ENCODE assay signal across 16 mouse cellular contexts in genomic region chr12:33334511-33334910, GRCm38 (mm10).
DNase-seq lines count a peak whose midpoint lies in the region; ATAC-seq and TF ChIP-seq lines count a peak whose summit lies in the region.
"Had no signal": no experiment of that assay in that cellular context is flagged by ENCODE, and none has a peak within 500 bp of the region (broad histone marks: within the 10 kb centered on the region; RNA-seq: fewer than 3 reads in every experiment).

No protein-coding gene starts in this region.

- no peak overlapping the region for H3K4me3 ChIP-seq in midbrain, embryonic 16.5 days (ENCODE audit: low read depth, low read length)
- no peak overlapping the region for H3K4me3 ChIP-seq in midbrain, postnatal 0 days (ENCODE audit: low read depth, low read length)
- no peak overlapping the region for H3K4me3 ChIP-seq in liver, embryonic 12.5 days
- H3K4me3 ChIP-seq: embryonic facial prominence, embryonic 10.5 days; forebrain, embryonic 15.5 days; intestine, embryonic 15.5 days; neural tube, embryonic 12.5 days had no signal

- 92% methylated on average over 2 of the region's 2 CpGs for WGBS in midbrain, embryonic 16.5 days
- WGBS in midbrain, postnatal 0 days, result 100% methylated on average over 2 of the region's 2 CpGs
- 85% methylated on average over 2 of the region's 2 CpGs for WGBS in liver, embryonic 12.5 days (ENCODE audit: insufficient replicate concordance)

- no peak overlapping the region for H3K9ac ChIP-seq in midbrain, embryonic 16.5 days (ENCODE audit: low read depth, low read length)
- H3K9ac ChIP-seq in midbrain, postnatal 0 days (replicated peaks; ENCODE audit: low read length, poor library complexity, severe bottlenecking), result no peak overlapping the region
- H3K9ac ChIP-seq in liver, embryonic 12.5 days, result no peak overlapping the region
- H3K9ac ChIP-seq: forebrain, embryonic 15.5 days; intestine, embryonic 15.5 days; neural tube, embryonic 12.5 days had no signal

- peak; percentile 59 to 80 for DNase-seq in adrenal gland, adult (ENCODE audit: inconsistent age in 2 of 2, low spot score in 1 of 2)
- no peak for DNase-seq in adrenal gland, postnatal 4 days (ENCODE audit: low spot score in 2 of 2)
- no peak for DNase-seq in midbrain, postnatal 0 days (ENCODE audit: low spot score)
- DNase-seq in kidney, adult 9 months, result no peak

- H3K4me2 ChIP-seq in midbrain, embryonic 16.5 days (ENCODE audit: low read length), result no peak overlapping the region
- H3K4me2 ChIP-seq in midbrain, postnatal 0 days (ENCODE audit: low read depth, low read length, poor library complexity, severe bottlenecking), result no peak overlapping the region
- peak overlapping the region; percentile 52 for H3K4me2 ChIP-seq in liver, embryonic 12.5 days
- H3K4me2 ChIP-seq: forebrain, embryonic 15.5 days; heart, embryonic 11.5 days; intestine, embryonic 15.5 days; midbrain, embryonic 11.5 days; neural tube, embryonic 12.5 days had no signal

- 0 out of 2 replicates have a peak, but pooled peaks have one; percentile 10 for ATAC-seq in midbrain, embryonic 16.5 days
- ATAC-seq in midbrain, postnatal 0 days (ENCODE audit: low FRiP score), result no peak
- peak; percentile 34 for ATAC-seq in liver, embryonic 12.5 days
- no peak for ATAC-seq in erythroblast, adult 5-6 weeks (replicated peaks; ENCODE audit: low FRiP score, poor library complexity, severe bottlenecking)
- ATAC-seq in megakaryocyte, adult 5-6 weeks (ENCODE audit: poor library complexity, severe bottlenecking), result no peak

- H3K4me1 ChIP-seq in midbrain, embryonic 16.5 days (ENCODE audit: control insufficient read depth, insufficient read depth, low read length), result peaks cover 9% of the 10 kb centered on the region
- 0 out of 2 replicates have a peak, but pooled peaks cover 5% of the 10 kb centered on the region for H3K4me1 ChIP-seq in midbrain, postnatal 0 days (ENCODE audit: insufficient read depth, low read length)
- H3K4me1 ChIP-seq in liver, embryonic 12.5 days, result peaks cover 41% of the 10 kb centered on the region
- H3K4me1 ChIP-seq: embryonic facial prominence, embryonic 10.5 days; intestine, embryonic 15.5 days had no signal

- TF ChIP-seq CTCF in midbrain, postnatal 0 days (IDR thresholded peaks at IDR 0.05), result no peak

- no peaks in the 10 kb centered on the region for H3K9me3 ChIP-seq in midbrain, embryonic 16.5 days (replicated peaks; ENCODE audit: control insufficient read depth, low read length, poor library complexity, severe bottlenecking)
- H3K9me3 ChIP-seq in midbrain, postnatal 0 days (ENCODE audit: low read length), result no peaks in the 10 kb centered on the region
- no peaks in the 10 kb centered on the region for H3K9me3 ChIP-seq in liver, embryonic 12.5 days (replicated peaks)
- H3K9me3 ChIP-seq: embryonic facial prominence, embryonic 10.5 days; forebrain, embryonic 15.5 days; G1E; intestine, embryonic 15.5 days; neural tube, embryonic 12.5 days had no signal

- no peaks in the 10 kb centered on the region for H3K27me3 ChIP-seq in midbrain, embryonic 16.5 days (ENCODE audit: control insufficient read depth, insufficient read depth, low read depth, low read length)
- H3K27me3 ChIP-seq in midbrain, postnatal 0 days (ENCODE audit: insufficient read depth, low read length), result no peaks in the 10 kb centered on the region
- H3K27me3 ChIP-seq in liver, embryonic 12.5 days (replicated peaks), result no peaks in the 10 kb centered on the region
- H3K27me3 ChIP-seq: forebrain, embryonic 15.5 days; intestine, embryonic 15.5 days; neural tube, embryonic 12.5 days had no signal

- no peaks in the 10 kb centered on the region for H3K36me3 ChIP-seq in midbrain, embryonic 16.5 days (ENCODE audit: control insufficient read depth, insufficient read depth, low read length)
- H3K36me3 ChIP-seq in midbrain, postnatal 0 days (ENCODE audit: insufficient read depth, low read length), result no peaks in the 10 kb centered on the region
- peaks cover 68% of the 10 kb centered on the region for H3K36me3 ChIP-seq in liver, embryonic 12.5 days
- H3K36me3 ChIP-seq: embryonic facial prominence, embryonic 10.5 days; forebrain, embryonic 15.5 days; intestine, embryonic 15.5 days; neural tube, embryonic 12.5 days had no signal

- no peak overlapping the region for H3K27ac ChIP-seq in midbrain, embryonic 16.5 days (ENCODE audit: low read length)
- no peak overlapping the region for H3K27ac ChIP-seq in midbrain, postnatal 0 days (ENCODE audit: low read depth, low read length)
- H3K27ac ChIP-seq in liver, embryonic 12.5 days, result peak overlapping the region; percentile 80
- H3K27ac ChIP-seq: embryonic facial prominence, embryonic 10.5 days; forebrain, embryonic 15.5 days; intestine, embryonic 15.5 days; macrophage; neural tube, embryonic 12.5 days had no signal

Comparison
In these comparisons a context has a peak if more than half of its experiments do, and no peak if none do; other contexts are left out.
1. DNase-seq: peak in adrenal gland, adult (2 of 2); none in adrenal gland, postnatal 4 days (0 of 2), midbrain, postnatal 0 days (single experiment) and kidney, adult 9 months (single experiment).
2. ATAC-seq: peak in midbrain, embryonic 16.5 days (single experiment) and liver, embryonic 12.5 days (single experiment); none in midbrain, postnatal 0 days (single experiment), erythroblast, adult 5-6 weeks (single experiment) and megakaryocyte, adult 5-6 weeks (single experiment).